Mouse (Mus musculus) intestine, embryonic 14.5 days (tissue): ENCODE results near the gene Imp4. TPM values are rescaled to one million over a fixed set of nuclear protein-coding genes. Genes with fewer than 3 reads are reported as not detected.

Experiments used
- ATAC-seq: fragments of 200-750 bp; cut with Nextera tagmentation; replicated peaks from 2 replicates; pipeline ENCODE4 v1.8.0; 2017; ENCODE audit warnings: low read depth, moderate number of reproducible peaks, moderate TSS enrichment, moderate library complexity; ENCODE audit not compliant: low FRiP score, low TSS enrichment
- DNase-seq: peaks from one replicate; pipeline ENCODE4 v3.0.0-alpha.2; 2018; ENCODE audit warnings: low spot score
- H3K27ac ChIP-seq: fragments of 300-500 bp; sonication (generic); 2 replicates; pipeline ENCODE4 v1.5.1; 2014; ENCODE audit warnings: low read depth, mild to moderate bottlenecking, control low read depth
- H3K27me3 ChIP-seq: fragments of 300-500 bp; sonication (generic); replicated peaks from 2 replicates; pipeline ENCODE4 v1.6.1; 2014; ENCODE audit warnings: low read length, control low read depth; ENCODE audit not compliant: control insufficient read depth, insufficient read depth
- H3K36me3 ChIP-seq: fragments of 300-500 bp; sonication (generic); 2 replicates; pipeline ENCODE4 v1.6.1; 2014; ENCODE audit warnings: low read length, control low read depth; ENCODE audit not compliant: control insufficient read depth, insufficient read depth
- H3K4me1 ChIP-seq: fragments of 300-500 bp; sonication (generic); replicated peaks from 2 replicates; pipeline ENCODE4 v1.6.1; 2014; ENCODE audit warnings: low read length, control low read depth, mixed read lengths; ENCODE audit not compliant: control insufficient read depth, insufficient read depth
- H3K4me2 ChIP-seq: fragments of 300-500 bp; sonication (generic); 2 replicates; pipeline ENCODE4 v1.6.1; 2014; ENCODE audit warnings: low read length
- H3K4me3 ChIP-seq: fragments of 300-500 bp; sonication (generic); 2 replicates; pipeline ENCODE4 v1.5.1; 2014; ENCODE audit warnings: low read depth, low read length, control low read depth, mixed read lengths
- H3K9ac ChIP-seq: fragments of 300-500 bp; sonication (generic); 2 replicates; pipeline ENCODE4 v1.6.1; 2014; ENCODE audit warnings: mild to moderate bottlenecking, low read length
- H3K9me3 ChIP-seq: fragments of 300-500 bp; sonication (generic); 2 replicates; pipeline ENCODE4 v1.6.1; 2016; ENCODE audit warnings: low read length, control low read depth; ENCODE audit not compliant: control insufficient read depth
- WGBS: fragments of 180-500 bp; shearing (Covaris S2); extraction: QIAGEN DNeasy Blood & Tissue Kit; methylation state at CpG from one replicate; pipeline ENCODE4 v1.1.7; 2014; 5-methylcytosine and 5-hydroxymethylcytosine counted together
- polyA plus RNA-seq: library from polyadenylated mRNA; unstranded; fragments of >200 nt; fragmentation: Nextera tagmentation; extraction: Ambion mirVana; gene quantifications from 2 replicates; pipeline ENCODE4 v1.2.1, GENCODE M21; 2014

Gene Imp4
- polyA plus RNA-seq, 1 experiment from 2014 or later: 120 TPM

GRCm38 (mm10) chr1:34468051-34468450, 28.4 kb downstream of the Imp4 start:
- Histone ChIP-seq H3K4me3 (no peak overlapping the region), H3K9me3 (no peaks in the 10 kb centered on the region), H3K27me3 (0 out of 2 replicates have a peak, but pooled peaks cover 7% of the 10 kb centered on the region), H3K4me1 (no peaks in the 10 kb centered on the region; the same call in 1 of the 2 replicates), H3K4me2 (no peak overlapping the region), H3K27ac (no peak overlapping the region), H3K36me3 (no peaks in the 10 kb centered on the region), H3K9ac (no peak overlapping the region)
- 75% methylated on average over 3 of the region's 3 CpGs for WGBS
- ATAC-seq: no peak
- no peak for DNase-seq

DNA sequence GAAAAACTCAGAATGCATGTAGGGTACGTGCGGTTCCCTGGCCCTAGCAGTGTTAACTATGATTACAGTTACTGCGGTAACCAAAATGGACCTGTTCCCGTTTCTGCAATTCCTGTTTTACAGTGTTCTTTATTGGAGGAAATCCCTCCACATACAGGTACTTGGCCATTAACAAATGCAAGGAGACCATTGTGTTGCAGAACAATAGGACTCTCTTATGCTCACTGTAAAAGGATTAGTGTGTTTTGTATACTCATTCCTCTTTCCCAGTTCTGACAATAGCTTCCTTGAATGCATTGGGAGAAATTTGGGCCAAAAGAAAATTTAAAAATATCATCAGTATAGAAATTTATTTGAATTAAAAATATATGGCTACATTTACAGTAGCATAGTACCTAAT, 28.8 kb downstream of the Imp4 start:
- Histone ChIP-seq H3K27ac (no peak overlapping the region), H3K4me3 (no peak overlapping the region), H3K27me3 (peaks cover 7% of the 10 kb centered on the region; the same call in 1 of the 2 replicates), H3K4me1 (no peaks in the 10 kb centered on the region; the same call in 1 of the 2 replicates), H3K4me2 (no peak overlapping the region), H3K9ac (no peak overlapping the region), H3K9me3 (no peaks in the 10 kb centered on the region), H3K36me3 (no peaks in the 10 kb centered on the region)
- ATAC-seq: no peak
- 82% methylated on average over 4 of the region's 4 CpGs for WGBS
- DNase-seq: no peak

DNA sequence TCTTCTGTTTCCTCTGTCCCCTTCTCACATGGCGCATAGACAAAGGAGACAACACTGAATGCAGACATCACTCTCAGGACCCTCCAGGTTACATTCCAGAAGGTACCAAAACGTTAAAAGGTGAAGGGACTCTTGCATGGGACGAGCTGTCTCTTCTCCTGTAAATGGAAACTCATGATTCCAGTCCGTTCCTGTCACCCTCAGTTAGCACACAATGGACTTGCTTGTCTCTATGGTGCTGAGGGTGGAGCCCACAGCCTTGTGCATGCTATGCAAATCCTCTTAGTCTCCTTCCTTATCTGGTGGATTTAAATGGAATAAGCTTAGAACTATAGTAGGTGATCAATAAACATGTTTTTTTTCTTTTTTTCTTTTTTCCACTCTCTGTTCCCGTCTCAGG, 30.1 kb downstream of the Imp4 start:
- H3K4me3 ChIP-seq: no peak overlapping the region
- H3K9me3 ChIP-seq: no peaks in the 10 kb centered on the region
- ATAC-seq: no peak
- H3K27me3 ChIP-seq: peaks cover 7% of the 10 kb centered on the region; the same call in 1 of the 2 replicates
- no peak overlapping the region for H3K9ac ChIP-seq
- no peaks in the 10 kb centered on the region; the same call in 1 of the 2 replicates for H3K4me1 ChIP-seq
- WGBS: 67% methylated on average over 5 of the region's 5 CpGs
- no peaks in the 10 kb centered on the region for H3K36me3 ChIP-seq
- H3K27ac ChIP-seq: no peak overlapping the region
- no peak for DNase-seq
- H3K4me2 ChIP-seq: no peak overlapping the region

- H3K9ac ChIP-seq: peak overlapping the region; percentile 44
- H3K9me3 ChIP-seq: no peaks in the 10 kb centered on the region
- peaks cover 7% of the 10 kb centered on the region; the same call in 1 of the 2 replicates for H3K27me3 ChIP-seq
- H3K36me3 ChIP-seq: no peaks in the 10 kb centered on the region
- H3K4me1 ChIP-seq: no peaks in the 10 kb centered on the region; the same call in 1 of the 2 replicates
- DNase-seq (peak; percentile 73), ATAC-seq (peak; percentile 61)
- H3K4me2 ChIP-seq: peak overlapping the region; percentile 91
- under 1% methylated on average over 43 of the region's 43 CpGs for WGBS
- peak overlapping the region; percentile 45 for H3K4me3 ChIP-seq
- no peak overlapping the region for H3K27ac ChIP-seq
Measured at GRCm38 (mm10) chr1:34472427-34473300, 33.0 kb downstream of the Imp4 start.

DNA sequence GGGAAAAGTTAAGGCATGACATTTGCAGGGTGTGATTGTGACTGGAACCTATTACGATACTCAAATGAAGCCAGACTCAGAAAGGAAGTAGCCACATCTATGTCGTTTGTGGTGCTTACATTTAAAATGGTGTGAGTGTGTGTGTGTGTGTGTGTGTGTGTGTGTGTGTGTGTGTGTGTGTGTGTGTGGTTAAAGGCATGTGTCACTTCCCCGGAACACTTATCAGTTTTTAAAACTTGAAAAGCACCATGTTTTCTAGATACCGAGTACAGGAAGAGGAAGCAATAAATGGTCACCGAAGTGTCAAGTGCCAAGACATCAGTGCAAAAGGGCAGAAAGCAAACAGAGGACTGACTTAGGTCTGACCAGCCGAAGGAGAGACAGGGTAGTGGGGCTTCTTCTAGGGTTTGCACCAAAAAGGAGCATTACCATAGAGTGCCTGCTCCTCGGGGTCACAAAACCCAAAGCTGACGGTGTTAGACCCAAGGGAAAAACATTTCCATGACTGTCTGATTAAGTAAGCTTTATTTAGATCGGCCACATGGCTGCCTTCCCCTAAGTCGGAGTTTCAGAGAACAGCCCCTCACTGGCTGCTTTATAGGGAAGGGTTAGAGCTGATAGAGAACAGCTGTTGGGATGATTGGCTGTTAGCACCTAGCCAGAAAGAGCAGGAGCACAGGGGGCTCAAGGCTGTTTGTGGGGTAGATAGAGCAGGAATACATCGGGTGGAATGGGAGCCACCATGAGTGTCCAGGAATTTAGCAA, 39.4 kb downstream of the Imp4 start:
- no peak overlapping the region for H3K27ac ChIP-seq
- no peak overlapping the region for H3K4me3 ChIP-seq
- ATAC-seq: no peak
- H3K4me1 ChIP-seq: peaks cover 3% of the 10 kb centered on the region; the same call in 1 of the 2 replicates
- H3K27me3 ChIP-seq: no peaks in the 10 kb centered on the region
- H3K36me3 ChIP-seq: no peaks in the 10 kb centered on the region
- no peak overlapping the region for H3K9ac ChIP-seq
- no peak for DNase-seq
- no peak overlapping the region for H3K4me2 ChIP-seq
- H3K9me3 ChIP-seq: no peaks in the 10 kb centered on the region
- 41% methylated on average over 11 of the region's 11 CpGs for WGBS

GRCm38 (mm10) chr1:34480801-34481200, 41.1 kb downstream of the Imp4 start:
- H3K4me2 ChIP-seq: no peak overlapping the region
- no peak overlapping the region for H3K27ac ChIP-seq
- no peaks in the 10 kb centered on the region for H3K9me3 ChIP-seq
- ATAC-seq (no peak), DNase-seq (no peak)
- H3K36me3 ChIP-seq: no peaks in the 10 kb centered on the region
- no peak overlapping the region for H3K4me3 ChIP-seq
- WGBS: 71% methylated on average over 5 of the region's 5 CpGs
- no peak overlapping the region for H3K9ac ChIP-seq
- H3K27me3 ChIP-seq: peaks cover 5% of the 10 kb centered on the region; the same call in 1 of the 2 replicates
- H3K4me1 ChIP-seq: peaks cover 3% of the 10 kb centered on the region

- ATAC-seq: no peak
- DNase-seq: no peak
- 30% methylated on average over 5 of the region's 5 CpGs for WGBS
- no peak overlapping the region for H3K9ac ChIP-seq
- H3K4me2 ChIP-seq: no peak overlapping the region
- peaks cover 3% of the 10 kb centered on the region for H3K4me1 ChIP-seq
- H3K9me3 ChIP-seq: no peaks in the 10 kb centered on the region
- no peak overlapping the region for H3K27ac ChIP-seq
- H3K27me3 ChIP-seq: peaks cover 5% of the 10 kb centered on the region; the same call in 1 of the 2 replicates
- no peak overlapping the region for H3K4me3 ChIP-seq
- H3K36me3 ChIP-seq: no peaks in the 10 kb centered on the region
Measured at GRCm38 (mm10) chr1:34481920-34482669, 42.4 kb downstream of the Imp4 start.

DNA sequence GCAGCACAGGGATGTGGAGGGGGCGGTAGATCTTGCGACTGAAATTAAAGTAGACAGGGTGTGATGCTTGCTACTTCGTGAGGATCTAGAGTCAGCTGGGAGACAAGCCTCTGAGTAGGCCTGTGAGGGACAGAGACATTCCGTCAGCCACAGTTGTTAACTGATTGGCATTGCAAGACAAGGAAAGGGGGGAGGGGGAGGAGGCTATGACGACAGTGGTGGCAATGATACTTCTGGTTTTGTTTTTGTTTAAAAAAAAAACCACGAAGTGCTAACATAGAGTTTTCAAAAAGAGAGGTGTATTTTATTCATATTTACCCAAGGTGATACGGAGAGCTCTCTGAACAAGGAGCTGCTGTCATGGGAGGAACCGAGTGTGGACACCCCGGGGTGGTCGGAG, 44.8 kb downstream of the Imp4 start:
- DNase-seq (no peak), ATAC-seq (no peak)
- no peaks in the 10 kb centered on the region for H3K9me3 ChIP-seq

More for the DNA sequence above, 44.8 kb downstream of the Imp4 start:
- H3K9ac ChIP-seq: no peak overlapping the region
- no peaks in the 10 kb centered on the region; the same call in 1 of the 2 replicates for H3K4me1 ChIP-seq
- H3K4me3 ChIP-seq: no peak overlapping the region
- H3K27ac ChIP-seq: no peak overlapping the region
- peaks cover 5% of the 10 kb centered on the region; the same call in 1 of the 2 replicates for H3K27me3 ChIP-seq
- H3K4me2 ChIP-seq: no peak overlapping the region
- no peaks in the 10 kb centered on the region for H3K36me3 ChIP-seq
- 78% methylated on average over 10 of the region's 10 CpGs for WGBS
